Mouse (Mus musculus): Measurements from ENCODE around the gene Zbtb22.
"Not testable (repeated sequence)": the region's sequence is repeated elsewhere in the genome, so short reads cannot be mapped to it uniquely, and the experiment has no call there.

Gene Zbtb22

GRCm38 (mm10) chr17:33948090-33948904, 32.6 kb downstream of the Zbtb22 start:
- no peak for DNase-seq

- DNase-seq = no peak
Observed at GRCm38 (mm10) chr17:33948905-33949537, 33.3 kb downstream of the Zbtb22 start.

- DNase-seq = no peak
Observed at GRCm38 (mm10) chr17:33950131-33950625, 34.5 kb downstream of the Zbtb22 start.

- peak; percentile 90 to 94 for DNase-seq
Observed at GRCm38 (mm10) chr17:33951021-33951946, 35.6 kb downstream of the Zbtb22 start, which contains the start of gene B3galt4. TSS of gene B3galt4 (minus strand) at chr17:33951488.

- DNase-seq = not testable (repeated sequence)
Observed at GRCm38 (mm10) chr17:33952015-33952414, 36.3 kb downstream of the Zbtb22 start.

GRCm38 (mm10) chr17:33952879-33953278, 37.2 kb downstream of the Zbtb22 start:
- DNase-seq = no peak

GRCm38 (mm10) chr17:33953310-33953709, 37.6 kb downstream of the Zbtb22 start:
- DNase-seq = no peak

- DNase-seq = no peak
Observed at GRCm38 (mm10) chr17:33953961-33954565, 38.4 kb downstream of the Zbtb22 start.

- DNase-seq = no peak
Observed at GRCm38 (mm10) chr17:33954646-33955554, 39.2 kb downstream of the Zbtb22 start.

- peak; percentile 92 to 95 for DNase-seq
Observed at GRCm38 (mm10) chr17:33955555-33956214, 40.0 kb downstream of the Zbtb22 start, which contains the start of the genes Vps52 and Rps18. TSS of gene Vps52 (plus strand) at chr17:33955812. TSS of gene Rps18 (minus strand) at chr17:33956001.

- DNase-seq = no peak
Observed at GRCm38 (mm10) chr17:33956336-33956735, 40.6 kb downstream of the Zbtb22 start.

- DNase-seq = no peak
Observed at GRCm38 (mm10) chr17:33957493-33957892, 41.8 kb downstream of the Zbtb22 start.

GRCm38 (mm10) chr17:33958451-33958850, 42.7 kb downstream of the Zbtb22 start:
- DNase-seq = no peak

- DNase-seq = no peak
Observed at GRCm38 (mm10) chr17:33959135-33959534, 43.4 kb downstream of the Zbtb22 start.

- DNase-seq = no peak
Observed at GRCm38 (mm10) chr17:33959948-33960347, 44.2 kb downstream of the Zbtb22 start.

GRCm38 (mm10) chr17:33962876-33963275, 47.2 kb downstream of the Zbtb22 start:
- DNase-seq = no peak

GRCm38 (mm10) chr17:33965082-33965845, 49.6 kb downstream of the Zbtb22 start:
- no peak for DNase-seq

GRCm38 (mm10) chr17:33965846-33966550, 50.3 kb downstream of the Zbtb22 start:
- no peak for DNase-seq

- peak; percentile 86 to 89 for DNase-seq
Observed at GRCm38 (mm10) chr17:33968489-33968888, 52.8 kb downstream of the Zbtb22 start.

Measured in kidney, postnatal 4 days (tissue).